Mouse (Mus musculus) kidney, adult 8-10 months (tissue): ENCODE results near the gene C730034F03Rik.
A peak's percentile ranks its signal among the peaks of the same experiment; 100 is the strongest.

ENCODE experiments used
- DNase-seq, 2 experiments: peaks; one replicate each; pipeline ENCODE4 v3.0.0; 2022

The C730034F03Rik gene

GRCm38 (mm10) chr15:89476475-89476815 is 47.1 kb downstream of the C730034F03Rik start:
- no peak for DNase-seq

- peak; percentile 53 to 64 for DNase-seq
Observed at GRCm38 (mm10) chr15:89477091-89477491, 47.7 kb downstream of the C730034F03Rik start, which contains the start of gene Arsa. Arsa (minus strand) TSS chr15:89477425.

GRCm38 (mm10) chr15:89477806-89478205 is 48.4 kb downstream of the C730034F03Rik start:
- no peak for DNase-seq

GRCm38 (mm10) chr15:89478622-89479021 is 49.2 kb downstream of the C730034F03Rik start:
- DNase-seq, result no peak
